Mouse (Mus musculus): ENCODE data around the gene Card19. TPM values are rescaled to one million over a fixed set of nuclear protein-coding genes. Genes with fewer than 3 reads are reported as not detected.

Card19 gene
- total and polyA plus RNA-seq, 3 experiments: 15.8 to 51.8 TPM; not detected in 1

- no peak overlapping the region for H3K27ac ChIP-seq (ENCODE audit: control insufficient read depth, low read depth, low read length)
- no peaks in the 10 kb centered on the region for H3K9me3 ChIP-seq (replicated peaks; ENCODE audit: insufficient read depth, low read length)
- H3K4me1 ChIP-seq (ENCODE audit: control insufficient read depth in 1 of 2, insufficient read depth in 2 of 2, low read length in 2 of 2): no peaks in the 10 kb centered on the region; a peak in 1 of 4 replicates
- no peaks in the 10 kb centered on the region for H3K79me2 ChIP-seq (ENCODE audit: control insufficient read depth, insufficient read depth, low read length, poor library complexity)
- no peaks in the 10 kb centered on the region for H3K27me3 ChIP-seq (ENCODE audit: control insufficient read depth in 1 of 2, insufficient read depth in 2 of 2, low read length in 2 of 2)
- H3K36me3 ChIP-seq (ENCODE audit: control insufficient read depth in 1 of 2, insufficient read depth in 2 of 2, low read length in 2 of 2): no peaks in the 10 kb centered on the region
- peak; percentile 75 for DNase-seq (ENCODE audit: low read depth, low spot score)
- no peak overlapping the region for H3K4me3 ChIP-seq (ENCODE audit: control insufficient read depth in 1 of 2, insufficient read depth in 1 of 2, low read depth in 2 of 2, low read length in 2 of 2)
- TF ChIP-seq ELF1 (IDR thresholded peaks at IDR 0.05; ENCODE audit: low read depth, low read length) (no peak), RAD21 (IDR thresholded peaks at IDR 0.05; ENCODE audit: low read depth, low read length) (peak; percentile 68), CTCF (IDR thresholded peaks at IDR 0.05 in 2 of 3, conservative IDR thresholded peaks at IDR 0.05 in 1 of 3; ENCODE audit: control insufficient read depth in 1 of 3, insufficient read depth in 1 of 3, low read depth in 2 of 3, low read length in 3 of 3, poor library complexity in 1 of 3, severe bottlenecking in 1 of 3) (peak; percentile 79 to 96 (median 91)), ZC3H11A (IDR thresholded peaks at IDR 0.05; ENCODE audit: low read depth, low read length) (peak; percentile 54), SIN3A (IDR thresholded peaks at IDR 0.05; ENCODE audit: low read length) (peak; percentile 34; the same call in 1 of the 2 replicates), EP300 (IDR thresholded peaks at IDR 0.05; ENCODE audit: low read depth in 1 of 2, low read length in 2 of 2) (0 out of 4 replicates have a peak, but pooled peaks of 1 of the 2 experiments have one; percentile 7), SMC3 (IDR thresholded peaks at IDR 0.05; ENCODE audit: low read depth, low read length) (peak; percentile 63), GATA1 (IDR thresholded peaks at IDR 0.05; ENCODE audit: low read depth, low read length) (peak; percentile 57), RCOR1 (IDR thresholded peaks at IDR 0.05; ENCODE audit: low read depth, low read length) (no peak), HCFC1 (IDR thresholded peaks at IDR 0.05; ENCODE audit: low read depth, low read length) (0 out of 2 replicates have a peak, but pooled peaks have one; percentile 30), MYC (IDR thresholded peaks at IDR 0.05; ENCODE audit: low read depth, low read length) (0 out of 2 replicates have a peak, but pooled peaks have one; percentile 35), MXI1 (IDR thresholded peaks at IDR 0.05; ENCODE audit: low read depth, low read length) (no peak), UBTF (IDR thresholded peaks at IDR 0.05; ENCODE audit: borderline replicate concordance, insufficient read depth, low read depth, low read length) (no peak), USF1 (IDR thresholded peaks at IDR 0.05; ENCODE audit: low read depth, low read length) (no peak)
- no peak overlapping the region for H3K9ac ChIP-seq (ENCODE audit: control insufficient read depth, low read depth, low read length, poor library complexity, severe bottlenecking)
Measured at GRCm38 (mm10) chr13:49205381-49205998, 10.3 kb downstream of the Card19 start.

- TF ChIP-seq RAD21 (IDR thresholded peaks at IDR 0.05; ENCODE audit: low read depth, low read length): no peak
- no peak for TF ChIP-seq POLR2AphosphoS2 (IDR thresholded peaks at IDR 0.05; ENCODE audit: low read length)
- no peak for TF ChIP-seq ZKSCAN1 (IDR thresholded peaks at IDR 0.05; ENCODE audit: low read depth, low read length)
- TF ChIP-seq NRF1 (IDR thresholded peaks at IDR 0.05; ENCODE audit: insufficient read depth, low read depth, low read length, poor library complexity, severe bottlenecking): no peak
- TF ChIP-seq CHD1 (IDR thresholded peaks at IDR 0.05; ENCODE audit: low read depth, low read length): no peak
- TF ChIP-seq GABPA (IDR thresholded peaks at IDR 0.05; ENCODE audit: low read depth, low read length): no peak
- TF ChIP-seq USF2 (IDR thresholded peaks at IDR 0.05; ENCODE audit: borderline replicate concordance in 1 of 2, insufficient read depth in 1 of 2, low read depth in 1 of 2, low read length in 2 of 2): no peak
- no peak for TF ChIP-seq MAX (IDR thresholded peaks at IDR 0.05; ENCODE audit: low read length)
- no peak for TF ChIP-seq ZMIZ1 (IDR thresholded peaks at IDR 0.05; ENCODE audit: low read depth, low read length)
- no peak for TF ChIP-seq HCFC1 (IDR thresholded peaks at IDR 0.05; ENCODE audit: low read depth, low read length)
- Histone ChIP-seq H3K9ac (ENCODE audit: control insufficient read depth, low read depth, low read length, poor library complexity, severe bottlenecking) (no peak overlapping the region), H3K36me3 (ENCODE audit: control insufficient read depth in 1 of 2, insufficient read depth in 2 of 2, low read length in 2 of 2) (no peaks in the 10 kb centered on the region), H3K4me3 (ENCODE audit: control insufficient read depth in 1 of 2, insufficient read depth in 1 of 2, low read depth in 2 of 2, low read length in 2 of 2) (no peak overlapping the region), H3K27ac (ENCODE audit: control insufficient read depth, low read depth, low read length) (no peak overlapping the region), H3K4me1 (ENCODE audit: control insufficient read depth in 1 of 2, insufficient read depth in 2 of 2, low read length in 2 of 2) (no peaks in the 10 kb centered on the region), H3K79me2 (ENCODE audit: control insufficient read depth, insufficient read depth, low read length, poor library complexity) (no peaks in the 10 kb centered on the region), H3K9me3 (replicated peaks; ENCODE audit: insufficient read depth, low read length) (no peaks in the 10 kb centered on the region), H3K27me3 (ENCODE audit: control insufficient read depth in 1 of 2, insufficient read depth in 2 of 2, low read length in 2 of 2) (no peaks in the 10 kb centered on the region)
- no peak for DNase-seq (ENCODE audit: low read depth, low spot score)
Measured at GRCm38 (mm10) chr13:49202556-49202955, 13.3 kb downstream of the Card19 start.
